Mouse (Mus musculus) kidney, embryonic 16.5 days (tissue): Measurements from ENCODE around the gene Ano10. TPM values are rescaled to one million over a fixed set of nuclear protein-coding genes. Genes with fewer than 3 reads are reported as not detected.

ENCODE experiments used
- ATAC-seq: fragments of 200-750 bp; cut with Nextera tagmentation; 2 replicates; pipeline ENCODE4 v1.8.0; 2017; ENCODE audit warnings: moderate TSS enrichment; ENCODE audit not compliant: low FRiP score, low TSS enrichment
- H3K27ac ChIP-seq: fragments of 300-500 bp; sonication (generic); 2 replicates; pipeline ENCODE4 v1.5.1; 2014; ENCODE audit warnings: low read length
- H3K27me3 ChIP-seq: fragments of 300-500 bp; sonication (generic); 2 replicates; pipeline ENCODE4 v1.6.1; 2014; ENCODE audit warnings: low read length, control low read depth, mixed read lengths; ENCODE audit not compliant: insufficient read depth
- H3K36me3 ChIP-seq: fragments of 300-500 bp; sonication (generic); 2 replicates; pipeline ENCODE4 v1.6.1; 2014; ENCODE audit warnings: low read length, control low read depth, mixed read lengths; ENCODE audit not compliant: insufficient read depth
- H3K4me1 ChIP-seq: fragments of 300-500 bp; sonication (generic); 2 replicates; pipeline ENCODE4 v1.6.1; 2014; ENCODE audit warnings: low read length, control low read depth, mixed read lengths; ENCODE audit not compliant: insufficient read depth
- H3K4me2 ChIP-seq: fragments of 300-500 bp; sonication (generic); replicated peaks from 2 replicates; pipeline ENCODE4 v1.6.1; 2014; ENCODE audit warnings: low read depth, low read length
- H3K4me3 ChIP-seq: fragments of 300-500 bp; sonication (generic); 2 replicates; pipeline ENCODE4 v1.5.1; 2014; ENCODE audit warnings: mild to moderate bottlenecking, low read length
- H3K9ac ChIP-seq: fragments of 300-500 bp; sonication (generic); replicated peaks from 2 replicates; pipeline ENCODE4 v1.6.1; 2014; ENCODE audit warnings: low read length
- H3K9me3 ChIP-seq: fragments of 300-500 bp; sonication (generic); 2 replicates; pipeline ENCODE4 v1.6.1; 2016; ENCODE audit warnings: low read length, control low read depth
- WGBS: fragments of 180-500 bp; shearing (Covaris S2); extraction: QIAGEN DNeasy Blood & Tissue Kit; methylation state at CpG from one replicate; pipeline ENCODE4 v1.1.7; 2014; 5-methylcytosine and 5-hydroxymethylcytosine counted together
- polyA plus RNA-seq: library from polyadenylated mRNA; unstranded; fragments of >200 nt; fragmentation: Nextera tagmentation; extraction: Ambion mirVana; gene quantifications from 2 replicates; pipeline ENCODE4 v1.2.1, GENCODE M21; 2015

The Ano10 gene
- polyA plus RNA-seq, 1 experiment from 2014 or later, result 39.6 TPM

DNA sequence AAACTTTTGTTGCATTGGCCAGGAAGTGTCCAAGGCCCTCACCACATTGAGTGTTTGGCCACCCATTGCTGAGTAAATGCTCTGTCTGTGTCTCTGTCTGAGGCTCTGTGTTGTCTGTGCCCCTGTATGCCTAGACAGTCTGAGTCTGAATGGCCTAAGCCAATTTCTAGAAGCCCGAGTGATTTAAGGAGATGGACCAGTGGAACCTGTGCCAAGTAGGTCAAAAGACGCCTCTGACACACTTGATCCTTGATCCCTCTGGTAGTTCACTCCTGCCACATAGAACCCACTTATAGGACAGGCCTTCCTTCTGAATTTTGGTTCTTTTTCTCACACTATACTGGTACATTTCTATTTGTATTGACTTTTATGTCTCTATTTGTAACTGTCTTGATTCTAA, 17.6 kb downstream of the Ano10 start:
- ATAC-seq, result no peak
- Histone ChIP-seq H3K4me1 (no peaks in the 10 kb centered on the region), H3K27me3 (no peaks in the 10 kb centered on the region), H3K27ac (no peak overlapping the region), H3K4me3 (no peak overlapping the region), H3K9ac (no peak overlapping the region), H3K4me2 (no peak overlapping the region), H3K9me3 (no peaks in the 10 kb centered on the region), H3K36me3 (peaks cover 15% of the 10 kb centered on the region; the same call in 1 of the 2 replicates)
- 95% methylated on average over 2 of the region's 2 CpGs for WGBS

DNA sequence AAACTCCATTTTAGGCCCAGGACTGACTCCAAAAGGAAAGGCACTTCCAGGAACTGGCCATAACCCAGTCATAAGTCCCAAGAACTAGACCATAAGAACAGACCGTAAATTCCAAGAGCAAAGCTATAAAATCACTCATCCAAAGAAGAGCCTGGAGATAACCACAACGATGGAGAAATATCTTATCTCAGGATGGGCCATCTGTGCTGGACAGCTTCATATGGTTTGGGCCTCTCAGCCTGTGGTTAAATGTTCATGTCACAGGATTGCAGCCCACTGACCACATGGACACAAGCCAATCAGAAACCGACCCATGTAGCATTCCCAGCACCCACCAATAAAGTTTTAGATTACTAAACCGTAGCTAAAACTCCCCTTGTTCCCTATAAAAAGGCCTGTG, 18.1 kb downstream of the Ano10 start:
- no peak overlapping the region for H3K9ac ChIP-seq
- 59% methylated on average over 4 of the region's 4 CpGs for WGBS
- H3K36me3 ChIP-seq, result peaks cover 15% of the 10 kb centered on the region; the same call in 1 of the 2 replicates
- H3K27me3 ChIP-seq, result no peaks in the 10 kb centered on the region
- no peak overlapping the region for H3K4me2 ChIP-seq
- no peak for ATAC-seq
- no peak overlapping the region for H3K4me3 ChIP-seq
- H3K27ac ChIP-seq, result no peak overlapping the region
- no peaks in the 10 kb centered on the region for H3K9me3 ChIP-seq
- H3K4me1 ChIP-seq, result no peaks in the 10 kb centered on the region

DNA sequence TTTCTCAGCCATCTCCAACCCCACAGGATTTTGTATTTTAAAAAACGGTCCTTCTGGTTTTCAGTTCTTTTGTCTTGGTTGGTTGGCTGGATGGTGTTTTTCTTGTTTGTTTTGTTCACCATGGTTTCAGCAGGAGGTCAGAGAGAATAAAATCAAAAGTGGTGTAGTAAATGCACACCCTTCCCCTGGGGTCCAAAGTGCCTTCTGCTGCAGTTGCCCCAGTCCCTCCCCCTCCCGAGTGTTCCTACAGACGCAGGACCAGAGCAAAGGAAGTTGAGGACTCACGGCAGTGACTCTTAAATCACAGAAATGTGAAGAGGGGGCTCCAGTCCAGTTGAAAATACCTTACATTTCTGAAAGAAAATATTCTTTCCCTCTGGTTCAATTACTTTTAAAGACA, 19.9 kb downstream of the Ano10 start:
- Histone ChIP-seq H3K9ac (no peak overlapping the region), H3K4me2 (no peak overlapping the region), H3K36me3 (peaks cover 17% of the 10 kb centered on the region; the same call in 1 of the 2 replicates), H3K9me3 (no peaks in the 10 kb centered on the region), H3K27me3 (no peaks in the 10 kb centered on the region), H3K4me1 (no peaks in the 10 kb centered on the region), H3K4me3 (no peak overlapping the region), H3K27ac (no peak overlapping the region)
- ATAC-seq, result no peak
- WGBS, result 57% methylated on average over 4 of the region's 4 CpGs

DNA sequence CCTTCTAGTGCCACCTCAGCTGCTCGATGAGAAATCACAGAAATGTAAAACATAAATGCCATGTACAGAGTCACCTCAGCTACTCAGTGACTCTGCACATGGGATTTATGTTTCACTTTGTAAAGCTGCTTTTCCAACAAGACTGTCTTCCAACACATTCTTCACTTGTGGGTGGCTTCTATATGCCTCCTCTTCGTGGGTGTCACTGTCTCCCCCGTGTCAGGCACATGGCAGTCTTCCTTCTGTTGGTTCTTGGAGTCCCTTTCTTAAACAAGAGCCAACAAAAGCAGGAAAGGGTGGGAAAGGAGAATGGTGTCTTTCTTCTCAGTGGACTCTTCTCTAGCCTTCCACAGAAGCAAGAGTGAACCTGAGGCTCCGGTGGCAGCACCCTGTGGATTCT, 20.3 kb downstream of the Ano10 start:
- H3K9ac ChIP-seq, result no peak overlapping the region
- no peak overlapping the region for H3K4me2 ChIP-seq
- no peak for ATAC-seq
- H3K36me3 ChIP-seq, result peaks cover 17% of the 10 kb centered on the region; the same call in 1 of the 2 replicates
- WGBS, result 79% methylated on average over 4 of the region's 4 CpGs
- no peak overlapping the region for H3K4me3 ChIP-seq
- no peaks in the 10 kb centered on the region for H3K27me3 ChIP-seq
- H3K9me3 ChIP-seq, result no peaks in the 10 kb centered on the region
- H3K4me1 ChIP-seq, result no peaks in the 10 kb centered on the region
- no peak overlapping the region for H3K27ac ChIP-seq

DNA sequence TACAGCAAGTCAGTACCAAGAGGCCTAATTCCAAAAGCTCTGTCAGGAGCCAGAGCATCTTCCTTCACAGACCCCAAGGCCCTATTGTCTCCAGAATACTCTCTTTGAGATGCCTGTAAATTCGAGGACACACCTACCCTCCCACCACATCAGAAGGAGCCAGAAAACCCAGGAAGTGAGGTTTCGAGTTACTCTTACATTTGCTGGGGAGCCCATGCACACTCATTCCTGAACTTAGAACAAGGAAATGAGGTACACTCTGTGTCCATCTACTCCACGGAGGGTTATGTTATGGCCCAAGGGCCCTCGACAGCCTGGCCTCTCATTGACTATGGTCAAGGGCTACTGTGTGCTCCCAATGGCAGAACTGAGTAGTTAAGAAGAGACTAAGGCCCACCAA, 22.4 kb downstream of the Ano10 start:
- H3K9me3 ChIP-seq, result no peaks in the 10 kb centered on the region
- peaks cover 14% of the 10 kb centered on the region; the same call in 1 of the 2 replicates for H3K36me3 ChIP-seq
- H3K27me3 ChIP-seq, result no peaks in the 10 kb centered on the region
- no peaks in the 10 kb centered on the region for H3K4me1 ChIP-seq
- no peak for ATAC-seq
- no peak overlapping the region for H3K9ac ChIP-seq
- no peak overlapping the region for H3K4me2 ChIP-seq
- no peak overlapping the region for H3K27ac ChIP-seq
- no peak overlapping the region for H3K4me3 ChIP-seq
- 62% methylated on average over 4 of the region's 4 CpGs for WGBS

DNA sequence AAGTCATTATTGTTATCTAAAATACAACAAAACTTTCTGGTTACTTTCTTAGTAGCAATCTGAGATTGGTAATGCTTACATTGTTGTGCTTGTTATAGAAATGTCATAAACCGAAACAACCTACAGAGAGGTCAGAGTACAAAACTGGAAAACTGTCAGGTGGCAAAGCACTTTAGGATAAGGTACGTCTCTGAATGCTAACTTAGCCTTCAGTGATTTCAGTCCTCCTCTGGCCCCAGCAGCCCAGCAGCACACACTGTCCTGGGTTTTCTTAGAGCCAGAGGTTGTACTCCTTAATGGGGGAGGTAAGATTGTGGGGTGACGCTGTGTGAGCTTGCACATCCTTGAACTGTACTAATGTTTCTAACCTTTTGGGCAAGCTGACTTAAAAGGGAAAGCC, 22.9 kb downstream of the Ano10 start:
- no peaks in the 10 kb centered on the region for H3K4me1 ChIP-seq
- no peak overlapping the region for H3K9ac ChIP-seq
- H3K9me3 ChIP-seq, result no peaks in the 10 kb centered on the region
- H3K36me3 ChIP-seq, result peaks cover 14% of the 10 kb centered on the region; the same call in 1 of the 2 replicates
- ATAC-seq, result no peak
- no peak overlapping the region for H3K27ac ChIP-seq
- 80% methylated on average over 3 of the region's 3 CpGs for WGBS
- no peak overlapping the region for H3K4me3 ChIP-seq
- H3K27me3 ChIP-seq, result no peaks in the 10 kb centered on the region
- no peak overlapping the region for H3K4me2 ChIP-seq

DNA sequence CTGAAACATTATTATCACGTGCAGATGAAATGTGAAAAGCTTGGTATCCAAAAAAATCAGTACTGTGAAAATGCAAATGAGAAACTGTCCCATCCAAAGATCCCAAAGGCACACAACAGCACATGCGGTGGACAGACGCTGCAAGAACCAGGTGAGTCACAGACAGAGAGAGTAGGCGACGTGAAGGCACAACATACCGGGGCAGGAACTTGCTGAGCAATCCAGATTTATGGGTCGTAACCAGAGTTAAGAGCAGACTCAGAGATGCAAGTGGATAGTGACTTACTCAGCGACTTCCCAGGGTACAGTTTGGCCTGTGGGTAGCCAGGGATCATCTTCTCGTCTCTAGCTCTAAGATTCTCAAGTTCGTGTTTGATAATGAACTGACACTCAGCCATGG, 23.3 kb downstream of the Ano10 start:
- no peak overlapping the region for H3K27ac ChIP-seq
- no peaks in the 10 kb centered on the region for H3K4me1 ChIP-seq
- no peak overlapping the region for H3K4me3 ChIP-seq
- ATAC-seq, result no peak
- WGBS, result 64% methylated on average over 10 of the region's 10 CpGs
- H3K9ac ChIP-seq, result no peak overlapping the region
- no peak overlapping the region for H3K4me2 ChIP-seq
- peaks cover 14% of the 10 kb centered on the region; the same call in 1 of the 2 replicates for H3K36me3 ChIP-seq
- H3K9me3 ChIP-seq, result no peaks in the 10 kb centered on the region
- no peaks in the 10 kb centered on the region for H3K27me3 ChIP-seq

DNA sequence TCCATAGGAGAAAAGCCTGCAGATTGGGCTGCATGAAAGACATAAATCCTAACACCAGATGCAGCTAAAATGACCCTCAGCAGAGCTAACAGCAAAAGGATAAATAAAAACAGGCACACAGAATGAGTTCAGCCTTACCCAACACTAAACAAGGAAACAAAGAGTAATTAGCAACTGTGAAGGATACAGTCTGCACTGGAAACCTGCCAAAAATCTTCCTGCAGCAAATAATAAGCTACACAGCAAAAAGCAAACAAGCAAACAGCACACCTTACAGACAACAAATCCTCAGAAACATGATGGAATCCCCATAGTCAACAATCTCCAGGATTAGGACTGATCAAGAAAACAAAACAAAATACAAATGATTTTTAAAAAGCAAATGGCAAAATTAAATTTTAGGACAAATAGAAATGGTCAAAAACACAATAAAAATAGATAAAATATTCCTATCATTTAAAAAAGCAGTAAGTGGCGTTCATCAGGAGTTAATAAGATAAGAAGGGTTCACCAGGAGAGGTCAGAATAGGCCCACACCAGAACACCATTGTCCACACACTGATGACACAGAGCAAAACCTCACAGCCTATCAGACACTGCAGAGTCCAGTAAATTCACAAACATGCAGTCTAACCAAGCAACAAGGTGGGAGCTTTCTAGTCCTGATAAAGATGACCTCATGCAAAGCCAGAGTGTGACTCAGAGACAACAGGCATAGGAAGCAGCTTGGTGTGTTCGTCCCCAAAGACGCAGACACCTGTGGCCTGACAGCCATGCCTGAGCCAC, 24.8 kb downstream of the Ano10 start:
- H3K9ac ChIP-seq, result no peak overlapping the region
- no peaks in the 10 kb centered on the region for H3K27me3 ChIP-seq
- no peaks in the 10 kb centered on the region for H3K9me3 ChIP-seq
- peaks cover 8% of the 10 kb centered on the region; the same call in 1 of the 2 replicates for H3K36me3 ChIP-seq
- no peaks in the 10 kb centered on the region for H3K4me1 ChIP-seq
- 87% methylated on average over 3 of the region's 3 CpGs for WGBS
- H3K4me3 ChIP-seq, result no peak overlapping the region
- H3K27ac ChIP-seq, result no peak overlapping the region
- no peak for ATAC-seq
- no peak overlapping the region for H3K4me2 ChIP-seq

DNA sequence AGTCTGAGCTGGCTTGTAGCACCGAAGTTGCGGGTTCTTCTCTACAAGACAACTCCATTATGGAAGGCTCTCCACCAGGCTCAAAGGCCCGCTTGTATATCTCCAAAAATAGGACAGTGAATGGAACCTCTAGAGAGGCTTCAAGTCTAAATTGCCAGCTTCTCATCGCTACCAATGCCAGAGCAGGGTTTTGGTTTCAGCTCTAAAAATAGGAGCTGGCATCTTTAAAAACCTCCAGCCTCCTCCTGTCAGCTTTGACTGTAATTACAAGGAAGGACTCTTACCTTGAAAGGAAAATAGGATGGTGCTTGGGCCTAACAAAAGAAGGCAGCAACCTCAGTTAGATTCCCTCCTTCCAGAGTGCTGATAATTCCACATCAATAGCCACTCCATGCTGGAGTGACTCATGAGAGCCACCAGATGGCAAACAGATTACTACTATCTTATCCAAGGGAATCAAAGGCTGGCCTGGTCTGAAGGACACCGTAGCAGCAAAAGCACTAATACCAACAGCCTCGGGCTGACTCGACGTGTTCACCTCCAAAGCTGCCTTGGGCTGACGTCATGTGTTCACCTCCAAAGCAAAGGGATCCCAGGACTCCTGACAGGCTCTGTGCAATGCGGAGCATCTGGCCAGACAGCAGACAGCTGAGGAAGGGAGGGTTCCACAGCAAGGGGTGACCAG, 28.6 kb downstream of the Ano10 start:
- no peak for ATAC-seq
- no peaks in the 10 kb centered on the region for H3K4me1 ChIP-seq
- H3K9me3 ChIP-seq, result no peaks in the 10 kb centered on the region
- no peak overlapping the region for H3K27ac ChIP-seq
- no peak overlapping the region for H3K4me3 ChIP-seq
- WGBS, result 91% methylated on average over 10 of the region's 10 CpGs
- H3K36me3 ChIP-seq, result 0 out of 2 replicates have a peak, but pooled peaks cover 7% of the 10 kb centered on the region
- no peaks in the 10 kb centered on the region for H3K27me3 ChIP-seq
- H3K9ac ChIP-seq, result no peak overlapping the region
- no peak overlapping the region for H3K4me2 ChIP-seq

DNA sequence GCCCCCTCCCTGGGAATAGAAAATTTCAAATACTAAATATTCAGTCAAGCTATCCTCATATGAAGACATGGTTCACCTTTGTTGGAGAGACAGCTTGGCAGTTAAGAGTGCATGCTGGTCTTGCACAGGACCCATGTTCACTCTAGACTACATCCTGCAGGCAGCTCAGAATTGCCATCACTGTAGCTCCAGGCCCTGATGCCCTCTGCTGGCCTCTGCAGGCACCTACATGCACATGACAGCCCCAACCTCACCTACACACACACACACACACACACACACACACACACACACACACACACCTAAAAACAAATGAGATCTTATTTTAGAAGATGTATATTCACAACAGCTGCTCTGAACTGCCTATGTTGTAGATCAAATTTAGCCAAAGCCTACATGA, 31.1 kb downstream of the Ano10 start:
- ATAC-seq, result no peak
- Histone ChIP-seq H3K4me1 (no peaks in the 10 kb centered on the region), H3K9me3 (no peaks in the 10 kb centered on the region), H3K27ac (no peak overlapping the region), H3K4me3 (no peak overlapping the region), H3K9ac (no peak overlapping the region), H3K36me3 (0 out of 2 replicates have a peak, but pooled peaks cover 7% of the 10 kb centered on the region), H3K27me3 (no peaks in the 10 kb centered on the region), H3K4me2 (no peak overlapping the region)
